Mouse (Mus musculus): ENCODE measurements around the gene Bcl2l11. TPM values are rescaled to one million over a fixed set of nuclear protein-coding genes. Genes with fewer than 3 reads are reported as not detected.

Gene Bcl2l11
- total and polyA plus RNA-seq, 2 experiments from 2014 or later: 5.1 to 6.5 TPM

- DNase-seq (ENCODE audit: low spot score): no peak
- Histone ChIP-seq H3K4me2 (ENCODE audit: low read depth, low read length, poor library complexity, severe bottlenecking) (no peak overlapping the region), H3K36me3 (ENCODE audit: insufficient read depth, low read length) (no peaks in the 10 kb centered on the region), H3K9me3 (ENCODE audit: low read length) (no peaks in the 10 kb centered on the region), H3K4me1 (ENCODE audit: insufficient read depth, low read length) (no peaks in the 10 kb centered on the region), H3K27ac (ENCODE audit: low read depth, low read length) (no peak overlapping the region), H3K27me3 (ENCODE audit: insufficient read depth, low read length) (0 out of 2 replicates have a peak, but pooled peaks cover 11% of the 10 kb centered on the region), H3K4me3 (ENCODE audit: low read depth, low read length) (no peak overlapping the region), H3K9ac (replicated peaks; ENCODE audit: low read length, poor library complexity, severe bottlenecking) (no peak overlapping the region)
- no peak for ATAC-seq (ENCODE audit: low FRiP score)
- TF ChIP-seq CTCF (IDR thresholded peaks at IDR 0.05): no peak
- 78% methylated on average over 7 of the region's 7 CpGs for WGBS
Measured at GRCm38 (mm10) chr2:128117605-128118004, 8.2 kb upstream of the Bcl2l11 start.

GRCm38 (mm10) chr2:128118971-128119370 is 6.9 kb upstream of the Bcl2l11 start:
- H3K36me3 ChIP-seq (ENCODE audit: insufficient read depth, low read length): no peaks in the 10 kb centered on the region
- H3K9me3 ChIP-seq (ENCODE audit: low read length): no peaks in the 10 kb centered on the region
- no peak overlapping the region for H3K9ac ChIP-seq (replicated peaks; ENCODE audit: low read length, poor library complexity, severe bottlenecking)
- 89% methylated on average over 9 of the region's 9 CpGs for WGBS
- no peak overlapping the region for H3K4me3 ChIP-seq (ENCODE audit: low read depth, low read length)
- ATAC-seq (ENCODE audit: low FRiP score) (no peak), DNase-seq (ENCODE audit: low spot score) (no peak)
- H3K4me1 ChIP-seq (ENCODE audit: insufficient read depth, low read length): peaks cover 11% of the 10 kb centered on the region; the same call in 1 of the 2 replicates
- H3K4me2 ChIP-seq (ENCODE audit: low read depth, low read length, poor library complexity, severe bottlenecking): no peak overlapping the region
- H3K27me3 ChIP-seq (ENCODE audit: insufficient read depth, low read length): peaks cover 19% of the 10 kb centered on the region
- no peak overlapping the region for H3K27ac ChIP-seq (ENCODE audit: low read depth, low read length)
- no peak for TF ChIP-seq CTCF (IDR thresholded peaks at IDR 0.05)

- TF ChIP-seq CTCF (IDR thresholded peaks at IDR 0.05): peak; percentile 90
- Histone ChIP-seq H3K27ac (ENCODE audit: low read depth, low read length) (no peak overlapping the region), H3K9me3 (ENCODE audit: low read length) (no peaks in the 10 kb centered on the region), H3K36me3 (ENCODE audit: insufficient read depth, low read length) (no peaks in the 10 kb centered on the region), H3K9ac (replicated peaks; ENCODE audit: low read length, poor library complexity, severe bottlenecking) (no peak overlapping the region), H3K4me3 (ENCODE audit: low read depth, low read length) (peak overlapping the region; percentile 16; the same call in 1 of the 2 replicates), H3K27me3 (ENCODE audit: insufficient read depth, low read length) (peaks cover 28% of the 10 kb centered on the region), H3K4me2 (ENCODE audit: low read depth, low read length, poor library complexity, severe bottlenecking) (peak overlapping the region; percentile 98; the same call in 1 of the 2 replicates), H3K4me1 (ENCODE audit: insufficient read depth, low read length) (peaks cover 17% of the 10 kb centered on the region; the same call in 1 of the 2 replicates)
- no peak for ATAC-seq (ENCODE audit: low FRiP score)
- DNase-seq (ENCODE audit: low spot score): peak; percentile 74
- 1% methylated on average over 9 of the region's 9 CpGs for WGBS
Measured at GRCm38 (mm10) chr2:128122491-128122890, 3.3 kb upstream of the Bcl2l11 start.

- peaks cover 17% of the 10 kb centered on the region; the same call in 1 of the 2 replicates for H3K4me1 ChIP-seq (ENCODE audit: insufficient read depth, low read length)
- H3K27ac ChIP-seq (ENCODE audit: low read depth, low read length): no peak overlapping the region
- DNase-seq (ENCODE audit: low spot score) (no peak), ATAC-seq (ENCODE audit: low FRiP score) (no peak)
- H3K4me3 ChIP-seq (ENCODE audit: low read depth, low read length): peak overlapping the region; percentile 66; the same call in 1 of the 2 replicates
- H3K9ac ChIP-seq (replicated peaks; ENCODE audit: low read length, poor library complexity, severe bottlenecking): no peak overlapping the region
- peaks cover 28% of the 10 kb centered on the region for H3K27me3 ChIP-seq (ENCODE audit: insufficient read depth, low read length)
- peak; percentile 37 for TF ChIP-seq CTCF (IDR thresholded peaks at IDR 0.05)
- WGBS: 2% methylated on average over 40 of the region's 40 CpGs
- H3K36me3 ChIP-seq (ENCODE audit: insufficient read depth, low read length): no peaks in the 10 kb centered on the region
- H3K9me3 ChIP-seq (ENCODE audit: low read length): no peaks in the 10 kb centered on the region
- peak overlapping the region; percentile 98 for H3K4me2 ChIP-seq (ENCODE audit: low read depth, low read length, poor library complexity, severe bottlenecking)
Measured at GRCm38 (mm10) chr2:128122891-128123771, 2.7 kb upstream of the Bcl2l11 start.

GRCm38 (mm10) chr2:128123921-128124683 is 1.7 kb upstream of the Bcl2l11 start:
- no peak overlapping the region for H3K9ac ChIP-seq (replicated peaks; ENCODE audit: low read length, poor library complexity, severe bottlenecking)
- peak overlapping the region; percentile 98 for H3K4me2 ChIP-seq (ENCODE audit: low read depth, low read length, poor library complexity, severe bottlenecking)
- peaks cover 17% of the 10 kb centered on the region; the same call in 1 of the 2 replicates for H3K4me1 ChIP-seq (ENCODE audit: insufficient read depth, low read length)
- H3K27ac ChIP-seq (ENCODE audit: low read depth, low read length): no peak overlapping the region
- H3K36me3 ChIP-seq (ENCODE audit: insufficient read depth, low read length): no peaks in the 10 kb centered on the region
- peak overlapping the region; percentile 66; the same call in 1 of the 2 replicates for H3K4me3 ChIP-seq (ENCODE audit: low read depth, low read length)
- no peak for TF ChIP-seq CTCF (IDR thresholded peaks at IDR 0.05)
- WGBS: 3% methylated on average over 23 of the region's 23 CpGs
- no peaks in the 10 kb centered on the region for H3K9me3 ChIP-seq (ENCODE audit: low read length)
- no peak for ATAC-seq (ENCODE audit: low FRiP score)
- DNase-seq (ENCODE audit: low spot score): no peak
- H3K27me3 ChIP-seq (ENCODE audit: insufficient read depth, low read length): peaks cover 28% of the 10 kb centered on the region

Measured in midbrain, postnatal 0 days (tissue).